Mouse (Mus musculus) myocyte (in vitro differentiated cells): ENCODE measurements around the gene Prpsap2. TPM values are rescaled to one million over a fixed set of nuclear protein-coding genes. Genes with fewer than 3 reads are reported as not detected.
A peak's percentile ranks its signal among the peaks of the same experiment; 100 is the strongest.

Source experiments
- H3K27me3 ChIP-seq: one replicate; pipeline ENCODE4 v1.6.1; 2011; ENCODE audit not compliant: control insufficient read depth, insufficient read depth, insufficient read length
- H3K36me3 ChIP-seq: one replicate; pipeline ENCODE4 v1.6.1; 2011; ENCODE audit not compliant: control insufficient read depth, insufficient read depth
- H3K4me2 ChIP-seq: one replicate; pipeline ENCODE4 v1.6.1; 2011; ENCODE audit warnings: low read depth, control low read depth
- H3K4me3 ChIP-seq: one replicate; pipeline ENCODE4 v1.5.1; 2011; ENCODE audit warnings: mild to moderate bottlenecking, control low read depth, moderate library complexity
- H3K79me2 ChIP-seq: one replicate; pipeline ENCODE4 v1.6.1; 2011; ENCODE audit not compliant: control insufficient read depth, insufficient read depth
- H3ac ChIP-seq: one replicate; pipeline ENCODE4 v1.6.1; 2011; ENCODE audit not compliant: control insufficient read depth, insufficient read length
- CEBPB ChIP-seq: IDR thresholded peaks from 2 replicates; pipeline ENCODE4 v1.6.1; 2011; ENCODE audit warnings: mild to moderate bottlenecking, moderate library complexity; ENCODE audit not compliant: poor library complexity, insufficient read depth, severe bottlenecking
- E2F4 ChIP-seq: IDR thresholded peaks from one replicate; pipeline ENCODE4 v1.6.1; 2011; ENCODE audit warnings: mild to moderate bottlenecking, control low read depth, moderate library complexity; ENCODE audit not compliant: insufficient read depth
- MAX ChIP-seq: IDR thresholded peaks from one replicate; pipeline ENCODE4 v1.6.1; 2011; ENCODE audit warnings: low read depth, mild to moderate bottlenecking, control low read depth
- MYOD1 ChIP-seq, 3 experiments: IDR thresholded peaks; one replicate each; pipeline ENCODE4 v1.6.1; 2011; ENCODE audit warnings: control low read depth in 2 of 3, low read depth in 2 of 3, mild to moderate bottlenecking in 2 of 3, moderate library complexity in 1 of 3; ENCODE audit not compliant: insufficient read length in 2 of 3, control insufficient read depth in 1 of 3
- MYOG ChIP-seq, 3 experiments: IDR thresholded peaks; one replicate each; pipeline ENCODE4 v1.6.1; 2011; ENCODE audit warnings: control low read depth in 2 of 3, low read depth in 2 of 3, mild to moderate bottlenecking in 2 of 3; ENCODE audit not compliant: insufficient read length in 2 of 3, control insufficient read depth in 1 of 3, insufficient read depth in 1 of 3
- POLR2A ChIP-seq: IDR thresholded peaks from one replicate; pipeline ENCODE4 v1.6.1; 2011; ENCODE audit warnings: low read depth, mild to moderate bottlenecking, control low read depth, moderate library complexity; ENCODE audit not compliant: insufficient read length
- POLR2AphosphoS2 ChIP-seq: IDR thresholded peaks from one replicate; pipeline ENCODE4 v1.6.1; 2011; ENCODE audit warnings: low read depth, control low read depth; ENCODE audit not compliant: insufficient read length
- REST ChIP-seq: IDR thresholded peaks from one replicate; pipeline ENCODE4 v1.6.1; 2011; ENCODE audit warnings: mild to moderate bottlenecking, control low read depth, moderate library complexity; ENCODE audit not compliant: insufficient read depth, insufficient read length
- SRF ChIP-seq: IDR thresholded peaks from one replicate; pipeline ENCODE4 v1.6.1; 2011; ENCODE audit warnings: low read depth; ENCODE audit not compliant: control insufficient read depth, insufficient read length
- TCF12 ChIP-seq: IDR thresholded peaks from one replicate; pipeline ENCODE4 v1.6.1; 2011; ENCODE audit warnings: mild to moderate bottlenecking, control low read depth; ENCODE audit not compliant: poor library complexity, insufficient read depth, severe bottlenecking
- TCF3 ChIP-seq: IDR thresholded peaks from one replicate; pipeline ENCODE4 v1.6.1; 2011; ENCODE audit warnings: low read depth, control low read depth; ENCODE audit not compliant: insufficient read length
- USF1 ChIP-seq: IDR thresholded peaks from one replicate; pipeline ENCODE4 v1.6.1; 2011; ENCODE audit warnings: low read depth, mild to moderate bottlenecking, control low read depth, moderate library complexity
- polyA plus RNA-seq: library from polyadenylated mRNA; unstranded; fragments of >200 nt; fragmentation: generic; extraction: Trizol; gene quantifications from one replicate; pipeline ENCODE4 v1.2.1, GENCODE M21; 2012; ENCODE audit warnings: missing spikeins

Gene Prpsap2
- 11.5 TPM for polyA plus RNA-seq

DNA sequence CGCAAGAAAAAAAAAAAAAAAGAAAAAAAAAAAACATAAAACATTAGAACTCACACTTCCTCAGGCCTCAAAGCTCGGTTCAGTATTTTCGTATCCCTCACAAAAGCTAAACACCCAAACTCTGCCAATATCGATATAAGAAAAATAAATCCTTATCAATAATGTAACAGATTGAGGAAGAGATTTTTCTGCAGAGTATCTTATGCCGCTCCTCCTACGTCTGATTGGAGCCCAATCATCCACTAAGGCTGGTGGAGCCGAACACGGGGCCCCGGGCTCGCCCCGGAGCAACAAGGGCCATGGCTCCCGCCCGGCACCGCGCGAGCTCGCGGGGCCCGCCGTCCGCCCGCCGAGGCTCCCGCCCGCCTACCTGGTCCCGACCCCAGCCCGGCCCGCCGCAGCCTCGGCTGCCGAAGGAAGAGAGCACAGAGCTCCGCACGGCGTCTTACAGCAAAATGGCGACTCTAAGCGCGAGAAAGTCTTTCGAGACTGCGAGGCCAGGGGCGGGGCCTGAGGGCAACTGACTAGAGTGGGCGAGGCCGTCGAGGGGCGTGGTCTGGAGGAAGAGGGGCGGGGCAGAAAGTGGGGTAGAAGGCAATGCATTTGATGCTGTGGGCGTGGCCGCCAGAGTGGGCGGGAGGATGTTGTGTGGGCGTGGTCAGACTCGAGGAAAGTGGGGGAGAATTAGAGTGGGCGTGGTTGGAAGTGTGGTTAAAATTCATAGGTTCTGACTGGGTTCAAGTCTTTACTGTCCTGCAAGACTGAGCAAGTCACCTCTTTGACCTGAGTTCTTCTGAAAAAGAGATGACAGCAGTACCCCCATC is at the start of gene Prpsap2:
Prpsap2 (minus strand) TSS at position 505 of the 824 bp plus-strand sequence.
- Histone ChIP-seq H3K36me3 (peaks cover 5% of the 10 kb centered on the region), H3K27me3 (no peaks in the 10 kb centered on the region), H3K4me3 (peak within 1 kb of the TSS; percentile 38), H3K4me2 (peak within 1 kb of the TSS; percentile 92), H3K79me2 (peaks cover 17% of the 10 kb centered on the region), H3ac (no peak within 1 kb of the TSS)
- TF ChIP-seq TCF12 (no peak), E2F4 (no peak), MAX (no peak), POLR2AphosphoS2 (peak; percentile 60), POLR2A (peak; percentile 83), CEBPB (no peak), SRF (no peak), MYOD1 (IDR thresholded peaks at IDR 0.05; ENCODE audit: control insufficient read depth in 1 of 3, insufficient read length in 2 of 3, low read depth in 2 of 3) (no peak), REST (no peak), USF1 (no peak), TCF3 (no peak), MYOG (IDR thresholded peaks at IDR 0.05; ENCODE audit: control insufficient read depth in 1 of 3, insufficient read depth in 1 of 3, insufficient read length in 2 of 3, low read depth in 2 of 3) (peak in 1 of 3 experiments; percentile 2)

DNA sequence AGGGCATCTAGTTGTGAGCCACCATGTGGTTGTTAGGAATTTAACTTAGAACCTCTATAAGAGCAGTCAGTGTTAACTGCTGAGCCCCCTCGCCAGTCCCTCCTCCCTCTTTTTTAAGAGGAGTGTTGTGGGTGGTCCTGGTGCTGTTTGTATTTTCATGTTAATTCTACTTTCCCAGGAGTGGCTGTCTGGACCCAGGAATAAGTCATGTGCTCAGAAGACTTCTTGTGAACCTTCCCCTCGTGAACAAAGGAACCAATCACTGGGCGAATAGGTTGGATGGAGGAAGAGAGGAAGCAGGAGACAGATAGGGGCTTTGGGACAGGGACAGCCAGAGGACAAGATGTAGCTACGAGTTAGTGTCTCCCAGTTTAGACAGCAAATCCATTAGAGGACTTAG is 47.9 kb upstream of the Prpsap2 start:
- no peaks in the 10 kb centered on the region for H3K27me3 ChIP-seq
- H3K4me2 ChIP-seq, result no peak overlapping the region
- no peak overlapping the region for H3ac ChIP-seq
- peaks cover 44% of the 10 kb centered on the region for H3K36me3 ChIP-seq
- no peaks in the 10 kb centered on the region for H3K79me2 ChIP-seq
- H3K4me3 ChIP-seq, result no peak overlapping the region
- no peak for TF ChIP-seq TCF3
- no peak for TF ChIP-seq MYOG (IDR thresholded peaks at IDR 0.05; ENCODE audit: control insufficient read depth in 1 of 3, insufficient read depth in 1 of 3, insufficient read length in 2 of 3, low read depth in 2 of 3)
- TF ChIP-seq POLR2A, result no peak
- TF ChIP-seq REST, result no peak
- TF ChIP-seq USF1, result no peak
- no peak for TF ChIP-seq POLR2AphosphoS2
- no peak for TF ChIP-seq TCF12
- TF ChIP-seq MAX, result no peak
- TF ChIP-seq CEBPB, result no peak
- no peak for TF ChIP-seq SRF
- TF ChIP-seq MYOD1 (IDR thresholded peaks at IDR 0.05; ENCODE audit: control insufficient read depth in 1 of 3, insufficient read length in 2 of 3, low read depth in 2 of 3), result no peak
- no peak for TF ChIP-seq E2F4

DNA sequence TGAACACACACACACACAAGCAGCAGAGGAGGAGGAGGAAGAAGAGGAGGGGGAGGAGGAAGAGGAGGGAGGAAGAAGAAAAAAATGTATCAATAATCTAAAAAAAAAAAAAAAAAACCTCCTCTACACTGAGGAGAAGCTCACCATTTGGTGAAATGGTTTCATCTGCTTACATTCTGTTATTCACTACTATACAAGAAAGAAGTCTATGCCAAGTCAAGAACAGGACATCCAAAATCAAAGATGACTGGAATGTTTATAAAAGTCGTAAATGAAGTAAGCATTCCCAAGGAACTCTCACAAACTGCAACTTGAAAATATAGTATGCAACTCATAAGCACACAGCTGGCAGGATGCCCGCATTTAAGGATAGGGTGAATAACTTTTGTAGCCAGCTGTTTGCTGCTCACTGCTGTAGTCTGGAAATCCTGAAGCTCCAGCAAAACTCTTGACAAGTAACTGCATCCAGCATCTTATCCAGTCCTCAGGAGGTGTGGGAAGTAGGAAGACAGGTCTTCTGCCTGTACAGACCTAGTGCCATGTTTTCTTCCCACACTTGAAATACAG is 46.7 kb upstream of the Prpsap2 start:
- no peaks in the 10 kb centered on the region for H3K79me2 ChIP-seq
- TF ChIP-seq MYOD1 (IDR thresholded peaks at IDR 0.05; ENCODE audit: control insufficient read depth in 1 of 3, insufficient read length in 2 of 3, low read depth in 2 of 3) (no peak), REST (no peak), MAX (no peak), POLR2AphosphoS2 (no peak), POLR2A (no peak), TCF12 (no peak), SRF (no peak), TCF3 (no peak), USF1 (no peak), CEBPB (no peak), MYOG (IDR thresholded peaks at IDR 0.05; ENCODE audit: control insufficient read depth in 1 of 3, insufficient read depth in 1 of 3, insufficient read length in 2 of 3, low read depth in 2 of 3) (no peak), E2F4 (no peak)
- no peak overlapping the region for H3ac ChIP-seq
- H3K27me3 ChIP-seq, result no peaks in the 10 kb centered on the region
- H3K36me3 ChIP-seq, result peaks cover 37% of the 10 kb centered on the region
- no peak overlapping the region for H3K4me3 ChIP-seq
- H3K4me2 ChIP-seq, result no peak overlapping the region

DNA sequence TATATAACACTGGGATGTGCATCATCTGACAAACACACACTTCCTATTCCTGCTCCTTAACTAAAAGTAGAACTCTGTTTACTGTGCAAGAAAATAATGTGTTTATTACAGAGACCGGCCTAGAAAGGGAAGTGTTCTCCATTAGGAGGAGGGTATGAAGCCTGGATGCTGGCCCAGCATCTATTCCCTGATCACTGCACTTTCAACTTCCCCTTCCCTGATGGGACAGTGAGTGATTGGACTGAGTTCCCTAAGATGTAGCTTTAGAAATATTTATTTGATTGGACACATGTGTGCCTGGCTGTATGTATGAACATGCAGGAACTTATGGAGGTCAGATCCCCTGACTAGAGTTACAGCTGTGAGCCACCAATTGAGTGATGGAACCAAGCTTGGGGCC is 31.6 kb upstream of the Prpsap2 start:
- Histone ChIP-seq H3K27me3 (no peaks in the 10 kb centered on the region), H3K4me2 (no peak overlapping the region), H3K79me2 (no peaks in the 10 kb centered on the region), H3K4me3 (no peak overlapping the region), H3ac (no peak overlapping the region), H3K36me3 (peaks cover 35% of the 10 kb centered on the region)
- TF ChIP-seq TCF12 (no peak), TCF3 (no peak), MYOD1 (IDR thresholded peaks at IDR 0.05; ENCODE audit: control insufficient read depth in 1 of 3, insufficient read length in 2 of 3, low read depth in 2 of 3) (no peak), POLR2AphosphoS2 (no peak)
